Mouse (Mus musculus): Measurements from ENCODE around the gene Trpm2. TPM values are rescaled to one million over a fixed set of nuclear protein-coding genes. Genes with fewer than 3 reads are reported as not detected.
"Not testable (repeated sequence)": the region's sequence is repeated elsewhere in the genome, so short reads cannot be mapped to it uniquely, and the experiment has no call there.

Gene Trpm2
- polyA plus RNA-seq, 1 experiment from 2014 or later, result 18.1 TPM

GRCm38 (mm10) chr10:77978351-77979350 lies 8.3 kb upstream of the Trpm2 start, which contains the start of gene 1810043G02Rik:
Gene 1810043G02Rik, plus strand, starts transcription at chr10:77978524.
- DNase-seq (ENCODE audit: low spot score), result peak; percentile 97

- DNase-seq (ENCODE audit: low spot score), result no peak
Measured at GRCm38 (mm10) chr10:77976458-77977150, 6.2 kb upstream of the Trpm2 start.

GRCm38 (mm10) chr10:77975653-77976052 lies 5.3 kb upstream of the Trpm2 start:
- no peak for DNase-seq (ENCODE audit: low spot score)

- DNase-seq (ENCODE audit: low spot score), result no peak
Measured at GRCm38 (mm10) chr10:77974811-77975210, 4.4 kb upstream of the Trpm2 start.

GRCm38 (mm10) chr10:77974323-77974722 lies 4.0 kb upstream of the Trpm2 start:
- DNase-seq (ENCODE audit: low spot score), result no peak

- peak; percentile 62 for DNase-seq (ENCODE audit: low spot score)
Measured at GRCm38 (mm10) chr10:77971709-77972553, 1.6 kb upstream of the Trpm2 start.

- no peak for DNase-seq (ENCODE audit: low spot score)
Measured at GRCm38 (mm10) chr10:77971191-77971590, 828 bp upstream of the Trpm2 start.

- no peak for DNase-seq (ENCODE audit: low spot score)
Measured at GRCm38 (mm10) chr10:77969973-77970325, 414 bp downstream of the Trpm2 start.

GRCm38 (mm10) chr10:77969274-77969972 lies 940 bp downstream of the Trpm2 start:
- DNase-seq (ENCODE audit: low spot score), result no peak

- DNase-seq (ENCODE audit: low spot score), result no peak
Measured at GRCm38 (mm10) chr10:77963971-77964370, 6.4 kb downstream of the Trpm2 start.

- no peak for DNase-seq (ENCODE audit: low spot score)
Measured at GRCm38 (mm10) chr10:77962725-77963124, 7.6 kb downstream of the Trpm2 start.

GRCm38 (mm10) chr10:77950468-77950867 lies 19.9 kb downstream of the Trpm2 start:
- DNase-seq (ENCODE audit: low spot score), result not testable (repeated sequence)

- no peak for DNase-seq (ENCODE audit: low spot score)
Measured at GRCm38 (mm10) chr10:77939685-77940084, 30.7 kb downstream of the Trpm2 start.

- no peak for DNase-seq (ENCODE audit: low spot score)
Measured at GRCm38 (mm10) chr10:77927375-77927774, 43.0 kb downstream of the Trpm2 start.

- peak; percentile 67 for DNase-seq (ENCODE audit: low spot score)
Measured at GRCm38 (mm10) chr10:77926140-77926539, 44.2 kb downstream of the Trpm2 start.

GRCm38 (mm10) chr10:77922681-77923080 lies 47.7 kb downstream of the Trpm2 start:
- DNase-seq (ENCODE audit: low spot score), result no peak

GRCm38 (mm10) chr10:77921009-77921408 lies 49.4 kb downstream of the Trpm2 start:
- DNase-seq (ENCODE audit: low spot score), result no peak

- DNase-seq (ENCODE audit: low spot score), result peak; percentile 33
Measured at GRCm38 (mm10) chr10:77916636-77917335, 53.6 kb downstream of the Trpm2 start.

- DNase-seq (ENCODE audit: low spot score), result no peak
Measured at GRCm38 (mm10) chr10:77913292-77913691, 57.1 kb downstream of the Trpm2 start.

GRCm38 (mm10) chr10:77912605-77913004 lies 57.8 kb downstream of the Trpm2 start:
- no peak for DNase-seq (ENCODE audit: low spot score)
